In the genomic region with DNA sequence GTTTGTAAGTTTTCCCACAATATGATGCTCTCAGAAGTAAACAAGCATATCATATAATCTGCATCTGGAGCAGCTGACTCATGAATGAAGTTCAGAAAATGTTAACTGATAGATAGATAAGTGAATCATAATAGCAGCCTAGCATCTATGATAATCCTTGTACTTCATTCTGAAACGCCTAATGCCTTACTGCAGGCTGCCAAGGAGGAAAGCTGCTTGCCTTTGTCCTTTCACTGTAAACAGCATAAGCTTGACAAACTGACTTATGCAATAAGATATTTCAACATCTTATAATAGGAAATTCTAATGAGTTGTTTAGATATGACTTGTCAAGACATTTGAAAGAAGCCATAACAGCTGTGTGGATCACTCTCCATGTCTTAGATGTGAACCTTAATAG, we compare ENCODE assay signal across 21 mouse cellular contexts.
DNase-seq lines count a peak whose midpoint lies in the region; ATAC-seq lines count a peak whose summit lies in the region.
"Had no signal": no experiment of that assay in that cellular context is flagged by ENCODE, and none has a peak within 500 bp of the region (broad histone marks: within the 10 kb centered on the region; RNA-seq: fewer than 3 reads in every experiment).

No protein-coding gene starts in this region.

- H3K9me3 ChIP-seq in heart, embryonic 10.5 days, result no peaks in the 10 kb centered on the region
- no peaks in the 10 kb centered on the region for H3K9me3 ChIP-seq in lung, embryonic 16.5 days (ENCODE audit: control insufficient read depth, low read length)
- H3K9me3 ChIP-seq in intestine, embryonic 15.5 days, result no peaks in the 10 kb centered on the region
- H3K9me3 ChIP-seq: embryonic facial prominence, embryonic 10.5 days; heart, embryonic 12.5 days; kidney, embryonic 15.5 days; liver, embryonic 13.5 days; neural tube, embryonic 12.5 days had no signal

- 70% methylated on average over 1 of the region's 1 CpGs for WGBS in heart, embryonic 10.5 days
- 36% methylated on average over 1 of the region's 1 CpGs for WGBS in lung, embryonic 16.5 days
- WGBS in intestine, embryonic 15.5 days, result 50% methylated on average over 1 of the region's 1 CpGs

- H3K27me3 ChIP-seq in heart, embryonic 10.5 days (ENCODE audit: insufficient read depth, poor library complexity, severe bottlenecking), result no peaks in the 10 kb centered on the region
- H3K27me3 ChIP-seq in lung, embryonic 16.5 days (ENCODE audit: control insufficient read depth, insufficient read depth, low read depth, low read length), result no peaks in the 10 kb centered on the region
- H3K27me3 ChIP-seq in intestine, embryonic 15.5 days (replicated peaks), result no peaks in the 10 kb centered on the region
- H3K27me3 ChIP-seq: CH12.LX; heart, embryonic 12.5 days; kidney, embryonic 15.5 days; liver, embryonic 13.5 days; neural tube, embryonic 12.5 days had no signal

- no peak overlapping the region for H3K9ac ChIP-seq in lung, embryonic 16.5 days (ENCODE audit: low read length)
- no peak overlapping the region for H3K9ac ChIP-seq in intestine, embryonic 15.5 days
- H3K9ac ChIP-seq: forebrain, postnatal 0 days; heart, embryonic 12.5 days; kidney, embryonic 15.5 days; liver, embryonic 13.5 days; neural tube, embryonic 12.5 days had no signal

- H3K27ac ChIP-seq in heart, embryonic 10.5 days, result no peak overlapping the region
- H3K27ac ChIP-seq in lung, embryonic 16.5 days (ENCODE audit: low read length), result no peak overlapping the region; the same call in 1 of the 2 replicates
- no peak overlapping the region for H3K27ac ChIP-seq in intestine, embryonic 15.5 days
- H3K27ac ChIP-seq: embryonic facial prominence, embryonic 10.5 days; kidney, embryonic 15.5 days; liver, embryonic 13.5 days; neural tube, embryonic 12.5 days had no signal

- peaks cover 10% of the 10 kb centered on the region for H3K4me1 ChIP-seq in heart, embryonic 10.5 days
- H3K4me1 ChIP-seq in lung, embryonic 16.5 days (replicated peaks; ENCODE audit: control insufficient read depth, insufficient read depth, low read length), result peaks cover 8% of the 10 kb centered on the region
- peaks cover 4% of the 10 kb centered on the region; the same call in 1 of the 2 replicates for H3K4me1 ChIP-seq in intestine, embryonic 15.5 days (replicated peaks)
- H3K4me1 ChIP-seq: liver, embryonic 13.5 days had no signal

- ATAC-seq in lung, embryonic 16.5 days (ENCODE audit: low read depth), result peak; percentile 86
- ATAC-seq in intestine, embryonic 15.5 days, result no peak
- ATAC-seq: forebrain, postnatal 0 days; hindbrain, embryonic 16.5 days; intestine, postnatal 0 days had no signal

- H3K4me2 ChIP-seq in lung, embryonic 16.5 days (ENCODE audit: low read depth, low read length), result no peak overlapping the region
- H3K4me2 ChIP-seq in intestine, embryonic 15.5 days (replicated peaks), result no peak overlapping the region
- H3K4me2 ChIP-seq: heart, embryonic 12.5 days; kidney, embryonic 15.5 days; liver, embryonic 13.5 days; neural tube, embryonic 12.5 days had no signal

- no peak overlapping the region for H3K4me3 ChIP-seq in heart, embryonic 10.5 days
- H3K4me3 ChIP-seq in lung, embryonic 16.5 days (ENCODE audit: low read length), result no peak overlapping the region
- no peak overlapping the region for H3K4me3 ChIP-seq in intestine, embryonic 15.5 days (replicated peaks)
- H3K4me3 ChIP-seq: embryonic facial prominence, embryonic 10.5 days; heart, embryonic 12.5 days; kidney, embryonic 15.5 days; liver, embryonic 13.5 days; neural tube, embryonic 12.5 days had no signal

- H3K36me3 ChIP-seq in heart, embryonic 10.5 days, result no peaks in the 10 kb centered on the region
- no peaks in the 10 kb centered on the region for H3K36me3 ChIP-seq in lung, embryonic 16.5 days (ENCODE audit: control insufficient read depth, insufficient read depth, low read length)
- H3K36me3 ChIP-seq in intestine, embryonic 15.5 days, result no peaks in the 10 kb centered on the region
- H3K36me3 ChIP-seq: embryonic facial prominence, embryonic 10.5 days; heart, embryonic 12.5 days; kidney, embryonic 15.5 days; liver, embryonic 13.5 days; neural tube, embryonic 12.5 days had no signal

- DNase-seq in heart, adult 18-20 months, result peak; percentile 10 to 20
- DNase-seq in heart, embryonic 10.5 days (ENCODE audit: low spot score), result no peak
- no peak for DNase-seq in lung, adult 18-20 months
- peak; percentile 62 for DNase-seq in adipocyte (ENCODE audit: low spot score)
- DNase-seq in lung, postnatal 25 days (ENCODE audit: low spot score), result peak; percentile 12
- DNase-seq: adrenal gland, postnatal 36 days; cerebellum, adult 2 months; forebrain, postnatal 0 days; heart, postnatal 14 days; kidney, postnatal 4 days; liver, embryonic 13.5 days; thymus, postnatal 14 days had no signal

Comparison
In these comparisons a context has a peak if more than half of its experiments do, and no peak if none do; other contexts are left out.
1. DNase-seq: peak in heart, adult 18-20 months (2 of 2), adipocyte (single experiment) and lung, postnatal 25 days (single experiment); none in heart, embryonic 10.5 days (single experiment) and lung, adult 18-20 months (0 of 2).